Mouse (Mus musculus) olfactory bulb, adult 2 months (tissue): ENCODE measurements around the gene Grip1.

Experiments
- CTCF ChIP-seq: fragments of 200-500 bp; IDR thresholded peaks from 2 replicates; pipeline ENCODE4 v1.5.1; 2012; ENCODE audit warnings: low read depth, mild to moderate bottlenecking, low read length, moderate library complexity; ENCODE audit not compliant: insufficient read depth
- POLR2A ChIP-seq: fragments of 200-500 bp; IDR thresholded peaks from 2 replicates; pipeline ENCODE4 v1.6.1; 2012; ENCODE audit warnings: mild to moderate bottlenecking, low read depth, low read length, moderate library complexity; ENCODE audit not compliant: insufficient read depth

DNA sequence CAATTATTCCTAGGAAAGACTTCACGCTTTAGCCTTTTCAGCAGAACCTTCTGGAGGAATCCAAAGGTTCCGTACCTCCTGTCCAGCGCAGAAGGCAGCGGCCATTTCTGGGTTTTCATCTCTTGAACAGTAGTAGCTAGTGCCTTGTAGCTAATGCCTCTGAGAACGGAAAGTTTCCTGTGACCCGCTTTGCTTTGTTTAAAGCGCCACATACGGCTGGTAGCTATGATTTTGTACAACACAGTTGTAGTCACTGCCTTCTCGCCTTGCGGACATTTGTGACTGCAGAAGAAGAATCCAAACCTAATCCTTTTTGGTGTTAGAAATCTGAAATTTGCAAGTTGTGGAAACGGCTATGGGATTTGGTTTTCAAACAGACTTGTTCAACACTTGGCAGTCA, 68.1 kb downstream of the Grip1 start:
- TF ChIP-seq CTCF = no peak
- TF ChIP-seq POLR2A = no peak
